Mouse (Mus musculus) liver, embryonic 12.5 days (tissue): ENCODE results near the gene Rasa3. TPM values are rescaled to one million over a fixed set of nuclear protein-coding genes. Genes with fewer than 3 reads are reported as not detected.

Experiments used
- ATAC-seq: fragments of 200-750 bp; cut with Nextera tagmentation; 2 replicates; pipeline ENCODE4 v1.8.0; 2017; ENCODE audit warnings: moderate number of reproducible peaks, mild to moderate bottlenecking, moderate library complexity
- H3K27ac ChIP-seq: fragments of 300-500 bp; sonication (generic); 2 replicates; pipeline ENCODE4 v1.5.1; 2016; ENCODE audit warnings: mild to moderate bottlenecking
- H3K27me3 ChIP-seq: fragments of 300-500 bp; sonication (generic); replicated peaks from 2 replicates; pipeline ENCODE4 v1.6.1; 2016; ENCODE audit warnings: mild to moderate bottlenecking, moderate library complexity
- H3K36me3 ChIP-seq: fragments of 300-500 bp; sonication (generic); 2 replicates; pipeline ENCODE4 v1.6.1; 2016; ENCODE audit warnings: mild to moderate bottlenecking, moderate library complexity
- H3K4me1 ChIP-seq: fragments of 300-500 bp; sonication (generic); 2 replicates; pipeline ENCODE4 v1.6.1; 2016
- H3K4me2 ChIP-seq: fragments of 300-500 bp; sonication (generic); 2 replicates; pipeline ENCODE4 v1.6.1; 2016; ENCODE audit warnings: mild to moderate bottlenecking, moderate library complexity
- H3K4me3 ChIP-seq: fragments of 300-500 bp; sonication (generic); 2 replicates; pipeline ENCODE4 v1.5.1; 2016; ENCODE audit warnings: mild to moderate bottlenecking, moderate library complexity
- H3K9ac ChIP-seq: fragments of 300-500 bp; sonication (generic); 2 replicates; pipeline ENCODE4 v1.6.1; 2016; ENCODE audit warnings: mild to moderate bottlenecking, moderate library complexity
- H3K9me3 ChIP-seq: fragments of 300-500 bp; sonication (generic); replicated peaks from 2 replicates; pipeline ENCODE4 v1.6.1; 2016; ENCODE audit warnings: mild to moderate bottlenecking, moderate library complexity
- WGBS: fragments of 180-500 bp; shearing (Covaris S2); methylation state at CpG from one replicate; pipeline ENCODE4 v1.1.7; 2016; ENCODE audit not compliant: insufficient replicate concordance; 5-methylcytosine and 5-hydroxymethylcytosine counted together
- polyA plus RNA-seq: library from polyadenylated mRNA; unstranded; fragments of >200 nt; fragmentation: Nextera tagmentation; extraction: Ambion mirVana; gene quantifications from 2 replicates; pipeline ENCODE4 v1.2.1, GENCODE M21; 2016

Rasa3 gene
- polyA plus RNA-seq, 1 experiment from 2014 or later = 30.8 TPM

GRCm38 (mm10) chr8:13608946-13609345 lies 68.5 kb downstream of the Rasa3 start:
- Histone ChIP-seq H3K4me1 (peaks cover 16% of the 10 kb centered on the region), H3K4me2 (no peak overlapping the region), H3K36me3 (peaks cover 41% of the 10 kb centered on the region), H3K27me3 (no peaks in the 10 kb centered on the region), H3K27ac (no peak overlapping the region), H3K9me3 (no peaks in the 10 kb centered on the region), H3K4me3 (no peak overlapping the region), H3K9ac (no peak overlapping the region)
- WGBS = 74% methylated on average over 6 of the region's 6 CpGs
- no peak for ATAC-seq

- ATAC-seq = peak; percentile 21; the same call in 1 of the 2 replicates
- Histone ChIP-seq H3K27me3 (no peaks in the 10 kb centered on the region), H3K4me3 (no peak overlapping the region), H3K4me2 (no peak overlapping the region), H3K9me3 (no peaks in the 10 kb centered on the region), H3K36me3 (peaks cover 31% of the 10 kb centered on the region), H3K4me1 (peaks cover 23% of the 10 kb centered on the region), H3K27ac (0 out of 2 replicates have a peak overlapping the region, but pooled peaks have one; percentile 37), H3K9ac (no peak overlapping the region)
- 43% methylated on average over 7 of the region's 7 CpGs for WGBS
Observed at GRCm38 (mm10) chr8:13605920-13606480, 71.4 kb downstream of the Rasa3 start.

GRCm38 (mm10) chr8:13602621-13603020 lies 74.8 kb downstream of the Rasa3 start:
- no peak overlapping the region for H3K27ac ChIP-seq
- H3K9ac ChIP-seq = no peak overlapping the region
- H3K9me3 ChIP-seq = no peaks in the 10 kb centered on the region
- 57% methylated on average over 8 of the region's 8 CpGs for WGBS
- no peak for ATAC-seq
- H3K4me3 ChIP-seq = no peak overlapping the region
- no peak overlapping the region for H3K4me2 ChIP-seq
- no peaks in the 10 kb centered on the region for H3K27me3 ChIP-seq
- H3K36me3 ChIP-seq = peaks cover 36% of the 10 kb centered on the region
- peaks cover 32% of the 10 kb centered on the region for H3K4me1 ChIP-seq

GRCm38 (mm10) chr8:13601166-13601565 lies 76.2 kb downstream of the Rasa3 start:
- no peak overlapping the region for H3K27ac ChIP-seq
- H3K9me3 ChIP-seq = no peaks in the 10 kb centered on the region
- ATAC-seq = no peak
- H3K4me3 ChIP-seq = no peak overlapping the region
- peaks cover 29% of the 10 kb centered on the region for H3K4me1 ChIP-seq
- no peak overlapping the region for H3K4me2 ChIP-seq
- WGBS = 49% methylated on average over 11 of the region's 11 CpGs
- H3K36me3 ChIP-seq = peaks cover 51% of the 10 kb centered on the region
- no peak overlapping the region for H3K9ac ChIP-seq
- H3K27me3 ChIP-seq = no peaks in the 10 kb centered on the region

GRCm38 (mm10) chr8:13600716-13601115 lies 76.7 kb downstream of the Rasa3 start:
- Histone ChIP-seq H3K4me3 (no peak overlapping the region), H3K9me3 (no peaks in the 10 kb centered on the region), H3K9ac (no peak overlapping the region), H3K4me1 (peaks cover 25% of the 10 kb centered on the region), H3K27ac (no peak overlapping the region; the same call in 1 of the 2 replicates), H3K4me2 (no peak overlapping the region), H3K36me3 (peaks cover 54% of the 10 kb centered on the region), H3K27me3 (no peaks in the 10 kb centered on the region)
- 53% methylated on average over 10 of the region's 10 CpGs for WGBS
- ATAC-seq = no peak

GRCm38 (mm10) chr8:13600204-13600603 lies 77.2 kb downstream of the Rasa3 start:
- H3K36me3 ChIP-seq = peaks cover 52% of the 10 kb centered on the region
- ATAC-seq = peak; percentile 53
- H3K27ac ChIP-seq = no peak overlapping the region
- H3K27me3 ChIP-seq = no peaks in the 10 kb centered on the region
- WGBS = 20% methylated on average over 7 of the region's 7 CpGs
- H3K4me1 ChIP-seq = peaks cover 24% of the 10 kb centered on the region
- H3K9ac ChIP-seq = no peak overlapping the region
- H3K4me3 ChIP-seq = no peak overlapping the region
- H3K4me2 ChIP-seq = no peak overlapping the region
- no peaks in the 10 kb centered on the region for H3K9me3 ChIP-seq

GRCm38 (mm10) chr8:13597777-13598176 lies 79.6 kb downstream of the Rasa3 start:
- Histone ChIP-seq H3K27me3 (no peaks in the 10 kb centered on the region), H3K4me2 (no peak overlapping the region), H3K4me3 (no peak overlapping the region), H3K9me3 (no peaks in the 10 kb centered on the region), H3K36me3 (peaks cover 30% of the 10 kb centered on the region), H3K27ac (no peak overlapping the region), H3K4me1 (peaks cover 41% of the 10 kb centered on the region), H3K9ac (no peak overlapping the region)
- WGBS = 77% methylated on average over 6 of the region's 6 CpGs
- no peak for ATAC-seq

- no peak overlapping the region for H3K4me2 ChIP-seq
- WGBS = 80% methylated on average over 6 of the region's 6 CpGs
- no peak overlapping the region for H3K27ac ChIP-seq
- H3K9ac ChIP-seq = no peak overlapping the region
- ATAC-seq = no peak
- H3K4me1 ChIP-seq = peaks cover 33% of the 10 kb centered on the region
- no peak overlapping the region for H3K4me3 ChIP-seq
- H3K9me3 ChIP-seq = no peaks in the 10 kb centered on the region
- no peaks in the 10 kb centered on the region for H3K27me3 ChIP-seq
- H3K36me3 ChIP-seq = peaks cover 30% of the 10 kb centered on the region
Observed at GRCm38 (mm10) chr8:13595861-13596260, 81.5 kb downstream of the Rasa3 start.

- no peak overlapping the region for H3K4me2 ChIP-seq
- H3K27ac ChIP-seq = peak overlapping the region; percentile 37; the same call in 1 of the 2 replicates
Observed at GRCm38 (mm10) chr8:13594884-13595323, 82.5 kb downstream of the Rasa3 start.

GRCm38 (mm10) chr8:13593340-13593739 lies 84.1 kb downstream of the Rasa3 start:
- Histone ChIP-seq H3K4me1 (peaks cover 35% of the 10 kb centered on the region), H3K4me3 (no peak overlapping the region), H3K9ac (no peak overlapping the region), H3K27ac (no peak overlapping the region), H3K27me3 (no peaks in the 10 kb centered on the region), H3K36me3 (peaks cover 29% of the 10 kb centered on the region), H3K4me2 (no peak overlapping the region), H3K9me3 (no peaks in the 10 kb centered on the region)
- 56% methylated on average over 8 of the region's 8 CpGs for WGBS
- no peak for ATAC-seq

More at GRCm38 (mm10) chr8:13594884-13595323, 82.5 kb downstream of the Rasa3 start:
- Histone ChIP-seq H3K9me3 (no peaks in the 10 kb centered on the region), H3K4me1 (peaks cover 24% of the 10 kb centered on the region), H3K36me3 (peaks cover 30% of the 10 kb centered on the region), H3K9ac (no peak overlapping the region), H3K27me3 (no peaks in the 10 kb centered on the region), H3K4me3 (no peak overlapping the region)
- ATAC-seq = peak; percentile 50; the same call in 1 of the 2 replicates
- WGBS = 20% methylated on average over 11 of the region's 11 CpGs

GRCm38 (mm10) chr8:13591246-13591645 lies 86.2 kb downstream of the Rasa3 start:
- ATAC-seq = no peak
- Histone ChIP-seq H3K27me3 (no peaks in the 10 kb centered on the region), H3K4me2 (no peak overlapping the region), H3K27ac (no peak overlapping the region), H3K36me3 (peaks cover 11% of the 10 kb centered on the region; the same call in 1 of the 2 replicates), H3K4me1 (peaks cover 35% of the 10 kb centered on the region), H3K4me3 (no peak overlapping the region), H3K9ac (no peak overlapping the region), H3K9me3 (no peaks in the 10 kb centered on the region)
- 80% methylated on average over 6 of the region's 6 CpGs for WGBS

GRCm38 (mm10) chr8:13589071-13589470 lies 88.3 kb downstream of the Rasa3 start:
- Histone ChIP-seq H3K4me3 (no peak overlapping the region), H3K4me2 (peak overlapping the region; percentile 21; the same call in 1 of the 2 replicates), H3K27ac (peak overlapping the region; percentile 7; the same call in 1 of the 2 replicates), H3K27me3 (no peaks in the 10 kb centered on the region), H3K4me1 (peaks cover 20% of the 10 kb centered on the region), H3K36me3 (peaks cover 24% of the 10 kb centered on the region), H3K9ac (no peak overlapping the region), H3K9me3 (no peaks in the 10 kb centered on the region)
- 39% methylated on average over 6 of the region's 6 CpGs for WGBS
- peak; percentile 74 for ATAC-seq
